In the genomic region with DNA sequence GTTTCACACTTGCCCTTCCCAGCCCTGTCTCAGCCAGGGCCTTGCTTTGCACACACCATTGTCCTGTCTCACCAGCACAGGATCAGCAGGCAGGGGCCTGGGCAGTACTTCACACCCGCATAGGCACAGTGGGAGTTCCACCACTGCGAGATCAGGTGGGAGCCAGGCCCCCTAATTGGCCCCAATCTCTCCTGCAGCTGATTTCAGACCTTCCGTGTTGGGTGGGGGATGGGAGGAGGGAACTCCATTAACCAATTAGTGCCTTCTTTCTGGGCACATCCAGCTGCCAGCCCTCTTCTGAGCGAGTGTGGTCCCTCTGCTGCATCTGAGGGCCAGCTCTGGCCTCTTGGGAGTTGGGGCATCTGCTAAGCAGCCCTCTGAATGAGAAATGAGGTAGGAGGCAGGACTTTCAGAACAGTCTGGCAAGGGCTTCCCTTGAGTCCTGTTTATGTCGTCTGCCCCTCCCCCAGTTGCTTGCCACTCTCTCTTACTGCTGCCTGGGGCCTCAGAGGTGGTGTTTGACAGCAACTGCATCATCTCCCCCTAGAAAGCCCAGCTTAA, we compare ENCODE assay signal across 13 mouse cellular contexts. TPM values are rescaled to one million over a fixed set of nuclear protein-coding genes. Genes with fewer than 3 reads are reported as not detected.
A peak's percentile ranks its signal among the peaks of the same experiment; 100 is the strongest.
DNase-seq lines count a peak whose midpoint lies in the region; ATAC-seq and TF ChIP-seq lines count a peak whose summit lies in the region.
"Had no signal": no experiment of that assay in that cellular context is flagged by ENCODE, and none has a peak within 500 bp of the region (broad histone marks: within the 10 kb centered on the region; RNA-seq: fewer than 3 reads in every experiment).

No protein-coding gene starts in this region.

- 0 out of 2 replicates have a peak, but pooled peaks have one; percentile 5 for ATAC-seq in liver, postnatal 0 days
- ATAC-seq in liver, embryonic 12.5 days: no peak
- ATAC-seq in forebrain, embryonic 13.5 days: peak; percentile 59; the same call in 1 of the 2 replicates
- ATAC-seq in limb, embryonic 11.5 days (ENCODE audit: insufficient number of reproducible peaks, low FRiP score, low TSS enrichment, low read depth): no peak

- H3K4me3 ChIP-seq in liver, postnatal 0 days (ENCODE audit: low read depth, low read length): no peak overlapping the region
- no peak overlapping the region for H3K4me3 ChIP-seq in liver, embryonic 12.5 days
- H3K4me3 ChIP-seq in forebrain, embryonic 13.5 days: no peak overlapping the region
- no peak overlapping the region for H3K4me3 ChIP-seq in limb, embryonic 11.5 days (ENCODE audit: low read depth, low read length)
- H3K4me3 ChIP-seq in heart, adult 2 months: no peak overlapping the region
- H3K4me3 ChIP-seq: embryonic facial prominence, embryonic 13.5 days had no signal

- no peaks in the 10 kb centered on the region for H3K9me3 ChIP-seq in liver, postnatal 0 days (ENCODE audit: low read length)
- H3K9me3 ChIP-seq in liver, embryonic 12.5 days (replicated peaks): no peaks in the 10 kb centered on the region
- no peaks in the 10 kb centered on the region for H3K9me3 ChIP-seq in forebrain, embryonic 13.5 days (replicated peaks)
- H3K9me3 ChIP-seq in limb, embryonic 11.5 days (ENCODE audit: control insufficient read depth, low read length): no peaks in the 10 kb centered on the region
- H3K9me3 ChIP-seq: embryonic facial prominence, embryonic 13.5 days had no signal

- H3K4me2 ChIP-seq in liver, postnatal 0 days (ENCODE audit: low read depth, low read length): no peak overlapping the region
- H3K4me2 ChIP-seq in liver, embryonic 12.5 days: no peak overlapping the region
- H3K4me2 ChIP-seq in forebrain, embryonic 13.5 days: peak overlapping the region; percentile 24; the same call in 1 of the 2 replicates
- peak overlapping the region; percentile 30; the same call in 1 of the 2 replicates for H3K4me2 ChIP-seq in limb, embryonic 11.5 days (ENCODE audit: low read depth, severe bottlenecking)
- H3K4me2 ChIP-seq: embryonic facial prominence, embryonic 13.5 days had no signal

- no peak overlapping the region for H3K9ac ChIP-seq in liver, postnatal 0 days (replicated peaks)
- H3K9ac ChIP-seq in liver, embryonic 12.5 days: no peak overlapping the region
- H3K9ac ChIP-seq in forebrain, embryonic 13.5 days: no peak overlapping the region
- H3K9ac ChIP-seq in limb, embryonic 11.5 days (ENCODE audit: low read length): no peak overlapping the region
- no peak overlapping the region for H3K9ac ChIP-seq in heart, adult 2 months (ENCODE audit: low read depth, low read length)
- H3K9ac ChIP-seq: embryonic facial prominence, embryonic 13.5 days had no signal

- H3K4me1 ChIP-seq in liver, postnatal 0 days (ENCODE audit: insufficient read depth): no peaks in the 10 kb centered on the region
- 0 out of 2 replicates have a peak, but pooled peaks cover 3% of the 10 kb centered on the region for H3K4me1 ChIP-seq in liver, embryonic 12.5 days
- peaks cover 55% of the 10 kb centered on the region for H3K4me1 ChIP-seq in forebrain, embryonic 13.5 days
- peaks cover 23% of the 10 kb centered on the region for H3K4me1 ChIP-seq in limb, embryonic 11.5 days (ENCODE audit: control insufficient read depth, insufficient read depth, low read length)
- H3K4me1 ChIP-seq in heart, adult 2 months (ENCODE audit: control insufficient read depth, insufficient read depth, low read length): no peaks in the 10 kb centered on the region

- TF ChIP-seq POLR2A in heart, adult 2 months (IDR thresholded peaks at IDR 0.05; ENCODE audit: insufficient read depth, low read depth, low read length): no peak

- 13% methylated on average over 5 of the region's 5 CpGs for WGBS in liver, postnatal 0 days (ENCODE audit: insufficient replicate concordance)
- 2% methylated on average over 5 of the region's 5 CpGs for whole genome bisulfite sequencing in liver, embryonic 12.5 days (ENCODE audit: insufficient replicate concordance)
- 2% methylated on average over 5 of the region's 5 CpGs for WGBS in forebrain, embryonic 13.5 days
- WGBS in limb, embryonic 11.5 days: 1% methylated on average over 5 of the region's 5 CpGs
- WGBS in heart, adult 2 months: 19% methylated on average over 5 of the region's 5 CpGs

- H3K27me3 ChIP-seq in liver, postnatal 0 days (ENCODE audit: insufficient read depth, low read length): 0 out of 2 replicates have a peak, but pooled peaks cover 5% of the 10 kb centered on the region
- peaks cover 62% of the 10 kb centered on the region for H3K27me3 ChIP-seq in liver, embryonic 12.5 days (replicated peaks)
- H3K27me3 ChIP-seq in forebrain, embryonic 13.5 days: no peaks in the 10 kb centered on the region
- 0 out of 2 replicates have a peak, but pooled peaks cover 4% of the 10 kb centered on the region for H3K27me3 ChIP-seq in limb, embryonic 11.5 days (ENCODE audit: control insufficient read depth, insufficient read depth, low read length)
- H3K27me3 ChIP-seq in splenic B cell, adult 2 months (ENCODE audit: control insufficient read depth, insufficient read depth, low read length, poor library complexity, severe bottlenecking): no peaks in the 10 kb centered on the region
- no peaks in the 10 kb centered on the region for H3K27me3 ChIP-seq in heart, adult 2 months (ENCODE audit: control insufficient read depth, insufficient read depth, low read length)

- no peak for TF ChIP-seq EP300 in liver, postnatal 0 days (IDR thresholded peaks at IDR 0.05; ENCODE audit: low read depth)
- TF ChIP-seq EP300 in heart, adult 2 months (IDR thresholded peaks at IDR 0.05; ENCODE audit: insufficient read depth, low read depth, low read length): no peak

- DNase-seq in liver, postnatal 0 days: peak; percentile 39
- peak; percentile 61 for DNase-seq in limb, embryonic 11.5 days (ENCODE audit: low spot score)
- peak; percentile 39 for DNase-seq in splenic B cell, adult 2 months (ENCODE audit: low read depth, low spot score)
- DNase-seq in heart, adult 2 months: no peak
- no peak for DNase-seq in urinary bladder, postnatal 25 days (ENCODE audit: low spot score)
- no peak for DNase-seq in liver
- DNase-seq: adrenal gland, adult 2 months; heart, adult 18-20 months; kidney, adult 8-10 months; lung, postnatal 36 days had no signal

- H3K36me3 ChIP-seq in liver, postnatal 0 days (replicated peaks; ENCODE audit: insufficient read depth, low read length): no peaks in the 10 kb centered on the region
- H3K36me3 ChIP-seq in liver, embryonic 12.5 days: no peaks in the 10 kb centered on the region
- peaks cover 14% of the 10 kb centered on the region; the same call in 1 of the 2 replicates for H3K36me3 ChIP-seq in forebrain, embryonic 13.5 days (ENCODE audit: poor library complexity, severe bottlenecking)
- no peaks in the 10 kb centered on the region for H3K36me3 ChIP-seq in limb, embryonic 11.5 days (ENCODE audit: control insufficient read depth, insufficient read depth, low read length)
- no peaks in the 10 kb centered on the region for H3K36me3 ChIP-seq in splenic B cell, adult 2 months (ENCODE audit: control insufficient read depth, insufficient read depth, low read length, poor library complexity, severe bottlenecking)
- no peaks in the 10 kb centered on the region for H3K36me3 ChIP-seq in heart, adult 2 months (ENCODE audit: control insufficient read depth, insufficient read depth, low read length)
- H3K36me3 ChIP-seq: embryonic facial prominence, embryonic 13.5 days had no signal

- intact Hi-C loops in heart, adult 2 months (cut with DNase I): no loop called here

- no peak for TF ChIP-seq CTCF in liver, postnatal 0 days (IDR thresholded peaks at IDR 0.05; ENCODE audit: low read depth)
- TF ChIP-seq CTCF in heart, adult 2 months (IDR thresholded peaks at IDR 0.05): no peak

- H3K79me2 ChIP-seq in heart, adult 2 months (replicated peaks; ENCODE audit: control insufficient read depth, insufficient read depth, low read length): no peaks in the 10 kb centered on the region

- no peak overlapping the region for H3K27ac ChIP-seq in liver, postnatal 0 days (ENCODE audit: low read depth)
- no peak overlapping the region for H3K27ac ChIP-seq in liver, embryonic 12.5 days
- H3K27ac ChIP-seq in forebrain, embryonic 13.5 days: peak overlapping the region; percentile 64
- peak overlapping the region; percentile 16; the same call in 1 of the 2 replicates for H3K27ac ChIP-seq in limb, embryonic 11.5 days (replicated peaks; ENCODE audit: low read depth, low read length)
- no peak overlapping the region for H3K27ac ChIP-seq in heart, adult 2 months
- H3K27ac ChIP-seq: embryonic facial prominence, embryonic 13.5 days had no signal

RNA-seq across cellular contexts. Expression of a gene that starts 12.3 kb away (rescaled TPM):
- 0.02 and 0.20 TPM in 2 replicates for polyA plus RNA-seq in liver, postnatal 0 days (2015; fragmentation: Nextera tagmentation; extraction: Ambion mirVana)
- polyA plus RNA-seq in liver, embryonic 12.5 days (2016; fragmentation: Nextera tagmentation; extraction: Ambion mirVana): 0.02 and 0.19 TPM in 2 replicates
- polyA plus RNA-seq in forebrain, embryonic 13.5 days (2015; fragmentation: Nextera tagmentation; extraction: Ambion mirVana): 53.6 and 68.9 TPM in 2 replicates
- 0.52 and 0.89 TPM in 2 replicates for polyA plus RNA-seq in limb, embryonic 11.5 days (2014; fragmentation: Nextera tagmentation; extraction: Ambion mirVana)
- 1 to 10 TPM; 3.5 to 3.8 TPM for total RNA-seq in heart, adult 2 months (2021)
- polyA plus RNA-seq in heart, adult 2 months (2012; rRNA removed): 4.4 and 7.6 TPM in 2 replicates
- total RNA-seq: adrenal gland, adult 2 months had no signal

RNA-seq across cellular contexts. Expression of a gene that starts 24.7 kb away (rescaled TPM):
- 0.62 and 0.66 TPM in 2 replicates for polyA plus RNA-seq in liver, postnatal 0 days (2015; fragmentation: Nextera tagmentation; extraction: Ambion mirVana)
- 1.5 and 1.7 TPM in 2 replicates for polyA plus RNA-seq in liver, embryonic 12.5 days (2016; fragmentation: Nextera tagmentation; extraction: Ambion mirVana)
- polyA plus RNA-seq in forebrain, embryonic 13.5 days (2015; fragmentation: Nextera tagmentation; extraction: Ambion mirVana): 0.92 and 1.4 TPM in 2 replicates
- 1.5 and 1.8 TPM in 2 replicates for polyA plus RNA-seq in limb, embryonic 11.5 days (2014; fragmentation: Nextera tagmentation; extraction: Ambion mirVana)
- 1 to 10 TPM; 1.2 to 1.7 TPM for total RNA-seq in heart, adult 2 months (2021)
- 1.1 and 2.0 TPM in 2 replicates for polyA plus RNA-seq in heart, adult 2 months (2012; rRNA removed)

RNA-seq across cellular contexts. Expression of a gene that starts 53.5 kb away (rescaled TPM):
- 12.4 and 13.1 TPM in 2 replicates for polyA plus RNA-seq in liver, postnatal 0 days (2015; fragmentation: Nextera tagmentation; extraction: Ambion mirVana)
- 33.5 and 35.3 TPM in 2 replicates for polyA plus RNA-seq in liver, embryonic 12.5 days (2016; fragmentation: Nextera tagmentation; extraction: Ambion mirVana)
- 53.8 and 55.6 TPM in 2 replicates for polyA plus RNA-seq in forebrain, embryonic 13.5 days (2015; fragmentation: Nextera tagmentation; extraction: Ambion mirVana)
- polyA plus RNA-seq in limb, embryonic 11.5 days (2014; fragmentation: Nextera tagmentation; extraction: Ambion mirVana): 64.7 and 66.9 TPM in 2 replicates
- 10 to 100 TPM; 21.6 to 24.5 TPM for total RNA-seq in heart, adult 2 months (2021)
- polyA plus RNA-seq in heart, adult 2 months (2012; rRNA removed): 16.7 and 27.5 TPM in 2 replicates

Comparison
In these comparisons a context has a peak if more than half of its experiments do, and no peak if none do; other contexts are left out.
1. ATAC-seq: peak in liver, postnatal 0 days (single experiment) and forebrain, embryonic 13.5 days (single experiment); none in liver, embryonic 12.5 days (single experiment) and limb, embryonic 11.5 days (single experiment).
2. DNase-seq: peak in liver, postnatal 0 days (single experiment), limb, embryonic 11.5 days (single experiment) and splenic B cell, adult 2 months (single experiment); none in heart, adult 2 months (0 of 2), urinary bladder, postnatal 25 days (single experiment) and liver (single experiment).
3. H3K27ac ChIP-seq: peak in forebrain, embryonic 13.5 days (single experiment) and limb, embryonic 11.5 days (single experiment); none in liver, postnatal 0 days (single experiment), liver, embryonic 12.5 days (single experiment) and heart, adult 2 months (single experiment).
4. H3K4me2 ChIP-seq: peak in forebrain, embryonic 13.5 days (single experiment) and limb, embryonic 11.5 days (single experiment); none in liver, postnatal 0 days (single experiment) and liver, embryonic 12.5 days (single experiment).